Mouse (Mus musculus) lung, adult 2 months (tissue): ENCODE results near the gene Rasgrp4.

Experiments used
- CTCF ChIP-seq: fragments of 200-500 bp; IDR thresholded peaks from 2 replicates; pipeline ENCODE4 v1.5.1; 2011; ENCODE audit warnings: mild to moderate bottlenecking, low read length, control low read depth; ENCODE audit not compliant: insufficient read depth
- POLR2A ChIP-seq: fragments of 200-500 bp; IDR thresholded peaks from 2 replicates; pipeline ENCODE4 v1.6.1; 2011; ENCODE audit warnings: low read depth, mild to moderate bottlenecking, control low read depth, low read length, borderline replicate concordance; ENCODE audit errors: extremely low read depth

- TF ChIP-seq CTCF (no peak), POLR2A (no peak)
Measured at GRCm38 (mm10) chr7:29154018-29154720, 19.5 kb downstream of the Rasgrp4 start.
